Mouse (Mus musculus): ENCODE measurements around the gene Olfr1102. TPM values are rescaled to one million over a fixed set of nuclear protein-coding genes. Genes with fewer than 3 reads are reported as not detected.

Gene Olfr1102
- polyA plus RNA-seq, 1 experiment from 2014 or later, result not detected

Other genes with a start within 250 kb of the Olfr1102 start
- not detected in 2 replicates for gene Olfr1090, start 239.4 kb upstream of the Olfr1102 start, polyA plus RNA-seq (2014; fragmentation: Nextera tagmentation; extraction: Ambion mirVana)
- not detected in 2 replicates for gene Olfr1093, start 215.9 kb upstream of the Olfr1102 start, polyA plus RNA-seq (2014; fragmentation: Nextera tagmentation; extraction: Ambion mirVana)
- gene Olfr141, start 188.4 kb upstream of the Olfr1102 start, polyA plus RNA-seq (2014; fragmentation: Nextera tagmentation; extraction: Ambion mirVana), result not detected in 2 replicates
- gene Olfr1094, start 173.7 kb upstream of the Olfr1102 start, polyA plus RNA-seq (2014; fragmentation: Nextera tagmentation; extraction: Ambion mirVana), result not detected in 2 replicates
- not detected in 2 replicates for gene Olfr1095, start 146.7 kb upstream of the Olfr1102 start, polyA plus RNA-seq (2014; fragmentation: Nextera tagmentation; extraction: Ambion mirVana)
- gene Gm13723, start 123.6 kb upstream of the Olfr1102 start, polyA plus RNA-seq (2014; fragmentation: Nextera tagmentation; extraction: Ambion mirVana), result not detected in 2 replicates
- not detected in 2 replicates for gene Olfr1097, start 106.2 kb upstream of the Olfr1102 start, polyA plus RNA-seq (2014; fragmentation: Nextera tagmentation; extraction: Ambion mirVana)
- gene Olfr1098, start 73.9 kb upstream of the Olfr1102 start, polyA plus RNA-seq (2014; fragmentation: Nextera tagmentation; extraction: Ambion mirVana), result not detected in 2 replicates
- not detected in 2 replicates for gene Olfr1099, start 37.7 kb upstream of the Olfr1102 start, polyA plus RNA-seq (2014; fragmentation: Nextera tagmentation; extraction: Ambion mirVana)
- not detected in 2 replicates for gene Olfr1100, start 18.4 kb upstream of the Olfr1102 start, polyA plus RNA-seq (2014; fragmentation: Nextera tagmentation; extraction: Ambion mirVana)
- not detected in 2 replicates for gene Olfr1101, start 7.2 kb upstream of the Olfr1102 start, polyA plus RNA-seq (2014; fragmentation: Nextera tagmentation; extraction: Ambion mirVana)
- not detected in 2 replicates for gene Olfr1104, start 28.7 kb downstream of the Olfr1102 start, polyA plus RNA-seq (2014; fragmentation: Nextera tagmentation; extraction: Ambion mirVana)
- not detected in 2 replicates for gene Olfr1105, start 38.1 kb downstream of the Olfr1102 start, polyA plus RNA-seq (2014; fragmentation: Nextera tagmentation; extraction: Ambion mirVana)
- gene Olfr1106, start 53.9 kb downstream of the Olfr1102 start, polyA plus RNA-seq (2014; fragmentation: Nextera tagmentation; extraction: Ambion mirVana), result not detected in 2 replicates
- not detected in 2 replicates for gene Olfr1107, start 77.4 kb downstream of the Olfr1102 start, polyA plus RNA-seq (2014; fragmentation: Nextera tagmentation; extraction: Ambion mirVana)
- not detected in 2 replicates for gene Olfr1109, start 97.6 kb downstream of the Olfr1102 start, polyA plus RNA-seq (2014; fragmentation: Nextera tagmentation; extraction: Ambion mirVana)
- gene Olfr259, start 116.2 kb downstream of the Olfr1102 start, polyA plus RNA-seq (2014; fragmentation: Nextera tagmentation; extraction: Ambion mirVana), result not detected in 2 replicates
- not detected in 2 replicates for gene Olfr1110, start 141.9 kb downstream of the Olfr1102 start, polyA plus RNA-seq (2014; fragmentation: Nextera tagmentation; extraction: Ambion mirVana)
- not detected in 2 replicates for gene Olfr1111, start 154.2 kb downstream of the Olfr1102 start, polyA plus RNA-seq (2014; fragmentation: Nextera tagmentation; extraction: Ambion mirVana)
- not detected in 2 replicates for gene Olfr1112, start 189.4 kb downstream of the Olfr1102 start, polyA plus RNA-seq (2014; fragmentation: Nextera tagmentation; extraction: Ambion mirVana)
- gene Olfr1113, start 210.6 kb downstream of the Olfr1102 start, polyA plus RNA-seq (2014; fragmentation: Nextera tagmentation; extraction: Ambion mirVana), result not detected in 2 replicates
- gene Olfr1115, start 249.6 kb downstream of the Olfr1102 start, polyA plus RNA-seq (2014; fragmentation: Nextera tagmentation; extraction: Ambion mirVana), result not detected in 2 replicates